11 mouse cellular contexts compared by ENCODE assay signal in genomic region chr5:149702770-149703169, GRCm38 (mm10). TPM values are rescaled to one million over a fixed set of nuclear protein-coding genes. Genes with fewer than 3 reads are reported as not detected.
DNase-seq lines count a peak whose midpoint lies in the region; ATAC-seq and TF ChIP-seq lines count a peak whose summit lies in the region.
"Had no signal": no experiment of that assay in that cellular context is flagged by ENCODE, and none has a peak within 500 bp of the region (broad histone marks: within the 10 kb centered on the region; RNA-seq: fewer than 3 reads in every experiment).

No protein-coding gene starts in this region.

- no peaks in the 10 kb centered on the region for H3K27me3 ChIP-seq in intestine, postnatal 0 days (replicated peaks; ENCODE audit: control insufficient read depth, insufficient read depth, low read length)
- H3K27me3 ChIP-seq in intestine, embryonic 16.5 days (replicated peaks; ENCODE audit: control insufficient read depth, insufficient read depth, low read length), result no peaks in the 10 kb centered on the region
- H3K27me3 ChIP-seq in testis, adult 2 months (ENCODE audit: control insufficient read depth, insufficient read depth, low read length), result peaks cover 3% of the 10 kb centered on the region; the same call in 1 of the 2 replicates
- H3K27me3 ChIP-seq in stomach, postnatal 0 days (ENCODE audit: control insufficient read depth, insufficient read depth, low read length), result no peaks in the 10 kb centered on the region

- DNase-seq in testis, postnatal 10 days (ENCODE audit: low spot score), result no peak
- peak; percentile 76 for DNase-seq in R1 (ENCODE audit: low read depth, low spot score)
- no peak for DNase-seq in stomach, postnatal 0 days (ENCODE audit: low spot score)
- no peak for DNase-seq in cerebellum, postnatal 14 days
- no peak for DNase-seq in left cerebral cortex, adult 18-20 months (ENCODE audit: low spot score in 2 of 2)
- DNase-seq: kidney, postnatal 36 days; lung, adult 18-20 months; thymus, adult 18-20 months had no signal

- no peak overlapping the region for H3K9ac ChIP-seq in intestine, postnatal 0 days (ENCODE audit: low read depth, low read length)
- no peak overlapping the region for H3K9ac ChIP-seq in intestine, embryonic 16.5 days (ENCODE audit: low read depth, low read length)
- no peak overlapping the region for H3K9ac ChIP-seq in stomach, postnatal 0 days (ENCODE audit: low read length)

- H3K27ac ChIP-seq in intestine, postnatal 0 days (ENCODE audit: low read depth, low read length), result no peak overlapping the region
- no peak overlapping the region for H3K27ac ChIP-seq in intestine, embryonic 16.5 days (ENCODE audit: low read length)
- no peak overlapping the region for H3K27ac ChIP-seq in testis, adult 2 months (ENCODE audit: control insufficient read depth, insufficient read depth, low read depth, low read length)
- no peak overlapping the region for H3K27ac ChIP-seq in stomach, postnatal 0 days (replicated peaks)

- ATAC-seq in intestine, postnatal 0 days, result no peak
- ATAC-seq in intestine, embryonic 16.5 days, result no peak
- ATAC-seq in stomach, postnatal 0 days (ENCODE audit: low FRiP score, low TSS enrichment), result no peak

- no peak for TF ChIP-seq EP300 in stomach, postnatal 0 days (optimal IDR thresholded peaks at IDR 0.05)

- H3K9me3 ChIP-seq in intestine, postnatal 0 days (ENCODE audit: control insufficient read depth), result no peaks in the 10 kb centered on the region
- H3K9me3 ChIP-seq in intestine, embryonic 16.5 days (ENCODE audit: control insufficient read depth, low read length), result no peaks in the 10 kb centered on the region
- no peaks in the 10 kb centered on the region for H3K9me3 ChIP-seq in stomach, postnatal 0 days (ENCODE audit: control insufficient read depth, low read length)

- TF ChIP-seq CTCF in intestine, postnatal 0 days (IDR thresholded peaks at IDR 0.05; ENCODE audit: low read depth), result peak; percentile 43
- peak; percentile 90; the same call in 1 of the 2 replicates for TF ChIP-seq CTCF in testis, adult 2 months (IDR thresholded peaks at IDR 0.05; ENCODE audit: control insufficient read depth, insufficient read depth, insufficient replicate concordance, low read depth, low read length)
- peak; percentile 41 for TF ChIP-seq CTCF in stomach, postnatal 0 days (IDR thresholded peaks at IDR 0.05; ENCODE audit: low read depth)

- H3K4me2 ChIP-seq in intestine, postnatal 0 days (replicated peaks; ENCODE audit: low read depth), result no peak overlapping the region
- H3K4me2 ChIP-seq in intestine, embryonic 16.5 days (ENCODE audit: low read depth, low read length), result no peak overlapping the region
- H3K4me2 ChIP-seq in stomach, postnatal 0 days (replicated peaks; ENCODE audit: low read depth), result no peak overlapping the region

- H3K4me3 ChIP-seq in intestine, postnatal 0 days (ENCODE audit: low read depth, low read length), result no peak overlapping the region
- no peak overlapping the region for H3K4me3 ChIP-seq in intestine, embryonic 16.5 days (ENCODE audit: low read length)
- no peak overlapping the region for H3K4me3 ChIP-seq in testis, adult 2 months (ENCODE audit: control insufficient read depth, low read depth, low read length)
- no peak overlapping the region for H3K4me3 ChIP-seq in stomach, postnatal 0 days (ENCODE audit: low read depth, low read length)

- TF ChIP-seq POLR2A in testis, adult 2 months (IDR thresholded peaks at IDR 0.05; ENCODE audit: control insufficient read depth, low read depth, low read length), result no peak

- no peaks in the 10 kb centered on the region for H3K4me1 ChIP-seq in intestine, postnatal 0 days (replicated peaks; ENCODE audit: control insufficient read depth, insufficient read depth, low read length)
- no peaks in the 10 kb centered on the region for H3K4me1 ChIP-seq in intestine, embryonic 16.5 days (ENCODE audit: control insufficient read depth, insufficient read depth, low read length)
- peaks cover 6% of the 10 kb centered on the region for H3K4me1 ChIP-seq in testis, adult 2 months (ENCODE audit: control insufficient read depth, insufficient read depth, low read length)
- no peaks in the 10 kb centered on the region for H3K4me1 ChIP-seq in stomach, postnatal 0 days (replicated peaks; ENCODE audit: control insufficient read depth, insufficient read depth)

- H3K36me3 ChIP-seq in intestine, postnatal 0 days (ENCODE audit: control insufficient read depth, insufficient read depth), result no peaks in the 10 kb centered on the region; the same call in 1 of the 2 replicates
- no peaks in the 10 kb centered on the region; the same call in 1 of the 2 replicates for H3K36me3 ChIP-seq in intestine, embryonic 16.5 days (ENCODE audit: control insufficient read depth, insufficient read depth, low read length)
- no peaks in the 10 kb centered on the region for H3K36me3 ChIP-seq in testis, adult 2 months (ENCODE audit: control insufficient read depth, insufficient read depth, low read length)
- no peaks in the 10 kb centered on the region for H3K36me3 ChIP-seq in stomach, postnatal 0 days (ENCODE audit: control insufficient read depth, insufficient read depth, low read length)

RNA-seq across cellular contexts. Expression of gene B3glct, which starts 24.7 kb away (rescaled TPM):
- 10.7 and 11.2 TPM in 2 replicates for polyA plus RNA-seq in intestine, postnatal 0 days (2015; fragmentation: Nextera tagmentation; extraction: Ambion mirVana)
- 9.7 and 11.4 TPM in 2 replicates for polyA plus RNA-seq in intestine, embryonic 16.5 days (2015; fragmentation: Nextera tagmentation; extraction: Ambion mirVana)
- polyA plus RNA-seq in testis, adult 2 months (2012; rRNA removed), result 0.83 and 1.0 TPM in 2 replicates
- polyA plus RNA-seq in stomach, postnatal 0 days (2015; fragmentation: Nextera tagmentation; extraction: Ambion mirVana), result 6.2 and 7.1 TPM in 2 replicates
- 10 to 100 TPM; 16.2 to 17.3 TPM for total RNA-seq in left cerebral cortex, adult 18-20 months (2021)
